Mouse (Mus musculus) ovary, postnatal 10 days (tissue): ENCODE results near the gene Amer3.
"Not testable (repeated sequence)": the region's sequence is repeated elsewhere in the genome, so short reads cannot be mapped to it uniquely, and the experiment has no call there.

Source experiments
- DNase-seq: peaks from one replicate; pipeline ENCODE4 v3.0.0; 2022; ENCODE audit warnings: low spot score

The Amer3 gene

GRCm38 (mm10) chr1:34601323-34602047 lies 22.0 kb downstream of the Amer3 start:
- DNase-seq: no peak

- no peak for DNase-seq
Observed at GRCm38 (mm10) chr1:34602363-34602762, 22.9 kb downstream of the Amer3 start.

GRCm38 (mm10) chr1:34613801-34614200 lies 34.3 kb downstream of the Amer3 start:
- no peak for DNase-seq

GRCm38 (mm10) chr1:34620116-34620515 lies 40.7 kb downstream of the Amer3 start:
- DNase-seq: not testable (repeated sequence)

- not testable (repeated sequence) for DNase-seq
Observed at GRCm38 (mm10) chr1:34620761-34621160, 41.3 kb downstream of the Amer3 start.

GRCm38 (mm10) chr1:34635711-34636110 lies 56.3 kb downstream of the Amer3 start:
- DNase-seq: no peak
